Mouse (Mus musculus): ENCODE data around the gene Cdk14.

The Cdk14 gene

DNA sequence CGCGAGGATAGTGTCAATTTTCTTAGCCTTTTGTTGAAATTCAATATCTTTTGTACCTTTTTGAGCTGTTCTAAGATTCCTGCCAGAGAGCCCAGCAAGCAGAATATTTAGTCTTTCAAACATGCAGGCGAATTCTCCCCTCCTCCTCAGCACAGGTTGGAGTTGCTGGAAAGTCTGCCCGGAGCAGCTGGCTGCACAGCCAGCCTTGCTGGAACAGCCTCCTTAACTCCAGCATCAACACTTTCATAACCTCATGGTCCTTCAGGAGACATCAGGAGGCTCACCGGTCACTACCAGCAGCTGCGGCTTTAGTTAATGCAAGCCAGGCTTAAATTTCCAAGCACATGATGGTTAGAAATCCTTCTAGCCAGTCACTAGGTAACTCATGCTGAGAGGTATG, 105.8 kb downstream of the Cdk14 start:
- DNase-seq (ENCODE audit: low read depth, low spot score) = no peak

DNA sequence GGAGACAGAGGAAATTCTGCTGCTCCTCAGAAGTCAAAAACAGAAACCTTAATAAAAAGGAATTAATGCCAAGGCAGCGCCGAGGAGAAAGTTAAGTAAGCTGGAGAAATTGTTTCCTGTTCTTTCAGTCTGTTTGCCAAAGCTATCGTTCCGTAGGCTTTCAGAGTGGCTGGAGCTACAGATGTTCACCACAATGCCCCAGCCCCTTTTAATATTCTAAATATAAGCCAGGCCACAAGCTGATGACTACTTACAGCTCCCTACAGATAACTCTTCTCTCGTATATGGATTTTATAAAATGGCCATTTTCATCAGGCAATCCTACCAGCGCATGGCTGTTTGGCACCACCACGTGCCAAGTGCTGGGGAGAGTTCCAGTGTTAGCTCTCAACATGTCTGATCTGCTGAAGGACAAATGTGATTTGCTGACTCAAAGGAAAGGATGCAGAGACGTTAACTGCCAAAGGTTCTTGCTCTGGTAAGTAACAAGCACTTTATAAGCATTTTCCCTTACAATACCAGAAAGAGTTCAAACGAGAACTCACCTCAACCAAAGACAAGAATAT, 106.8 kb downstream of the Cdk14 start:
- no peak for DNase-seq (ENCODE audit: low read depth, low spot score)

DNA sequence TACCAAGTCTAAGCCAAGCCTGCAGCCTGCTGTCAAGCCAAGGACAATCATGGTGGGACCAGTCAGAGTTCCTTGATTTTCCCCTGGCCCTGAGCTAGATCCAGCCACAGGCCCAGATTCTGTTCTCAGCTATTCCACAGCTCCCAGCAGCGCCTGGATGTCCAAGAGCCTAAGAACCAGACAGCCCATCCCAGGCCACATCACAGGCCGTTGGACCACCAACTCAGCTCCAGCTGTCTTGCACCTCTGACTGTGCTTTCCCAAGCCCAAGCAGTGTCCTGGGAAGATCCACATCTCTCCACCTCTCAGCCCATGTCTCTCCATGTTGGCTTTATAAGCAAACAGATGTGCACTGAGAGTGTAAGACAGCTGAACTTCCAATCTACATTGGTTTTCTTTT, 114.8 kb downstream of the Cdk14 start:
- no peak for DNase-seq (ENCODE audit: low read depth, low spot score)

DNA sequence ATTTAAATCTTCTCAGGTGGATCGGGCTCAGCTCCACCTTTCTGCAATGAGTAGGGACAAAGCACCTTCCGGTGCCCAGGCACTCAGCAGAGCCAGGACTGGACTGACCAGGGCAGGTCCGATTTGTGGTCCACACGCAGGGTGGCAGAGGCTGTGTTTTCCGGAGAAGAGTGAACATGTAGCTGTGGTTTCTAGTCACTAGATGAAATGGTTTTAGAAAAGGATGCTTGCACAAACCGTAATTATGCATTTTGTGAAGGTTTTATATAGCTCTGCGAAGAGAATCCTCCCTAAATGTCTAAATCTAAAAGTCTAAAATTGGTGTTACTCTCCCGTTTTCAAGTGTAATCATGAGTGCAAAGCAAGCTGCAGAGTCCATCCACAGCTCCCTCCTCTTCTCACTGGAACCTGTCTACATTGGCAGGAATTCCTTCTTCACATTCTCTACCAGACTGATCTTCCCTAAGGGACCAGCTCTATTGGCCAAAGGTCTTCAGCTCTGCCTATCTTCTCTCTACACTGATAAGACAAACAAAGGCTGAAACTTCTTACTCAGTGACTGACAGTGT, 116.9 kb downstream of the Cdk14 start:
- no peak for DNase-seq (ENCODE audit: low read depth, low spot score)

DNA sequence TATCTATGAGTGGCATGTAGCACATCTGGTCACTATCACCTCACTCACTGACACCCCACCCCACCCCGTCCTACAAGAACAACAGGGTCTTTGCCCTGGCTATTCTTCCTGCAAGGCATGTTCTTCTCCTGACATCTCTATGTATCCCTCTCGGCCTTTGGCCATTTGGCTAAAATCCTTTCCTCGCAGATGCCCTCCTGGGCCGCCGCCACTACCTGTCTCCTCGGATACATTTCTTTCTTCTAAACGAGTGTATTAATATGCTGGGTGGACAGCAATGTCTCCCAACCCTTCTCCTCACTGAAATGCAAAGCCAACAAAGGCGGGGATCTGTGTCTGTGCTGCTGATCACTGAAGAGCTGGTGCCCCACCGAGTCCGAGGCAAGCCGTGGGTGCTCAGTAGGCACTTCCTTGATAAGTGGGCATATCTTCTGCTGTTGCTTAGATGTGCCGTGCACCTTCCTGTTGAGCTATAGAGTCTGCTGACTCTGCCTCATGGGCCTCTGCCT, 118.5 kb downstream of the Cdk14 start:
- no peak for DNase-seq (ENCODE audit: low read depth, low spot score)

DNA sequence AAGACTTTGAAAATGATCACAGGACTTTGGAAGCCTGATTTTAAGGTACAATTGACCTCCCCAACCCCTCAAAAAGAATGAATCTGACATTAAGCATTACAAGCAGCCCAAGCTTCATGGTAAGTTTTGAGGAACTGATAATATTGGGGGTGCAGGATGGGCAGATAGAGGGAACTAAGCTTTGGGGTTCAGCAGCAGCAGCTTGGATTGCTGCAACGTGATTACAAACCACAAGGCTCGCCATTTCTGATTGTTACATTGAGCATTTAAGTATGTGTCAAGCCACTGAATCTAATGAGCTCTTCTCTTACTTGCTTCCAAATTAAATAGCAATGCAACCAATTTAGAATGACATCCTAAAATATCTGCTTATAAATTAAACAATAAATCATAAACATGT, 119.1 kb downstream of the Cdk14 start:
- no peak for DNase-seq (ENCODE audit: low read depth, low spot score)

DNA sequence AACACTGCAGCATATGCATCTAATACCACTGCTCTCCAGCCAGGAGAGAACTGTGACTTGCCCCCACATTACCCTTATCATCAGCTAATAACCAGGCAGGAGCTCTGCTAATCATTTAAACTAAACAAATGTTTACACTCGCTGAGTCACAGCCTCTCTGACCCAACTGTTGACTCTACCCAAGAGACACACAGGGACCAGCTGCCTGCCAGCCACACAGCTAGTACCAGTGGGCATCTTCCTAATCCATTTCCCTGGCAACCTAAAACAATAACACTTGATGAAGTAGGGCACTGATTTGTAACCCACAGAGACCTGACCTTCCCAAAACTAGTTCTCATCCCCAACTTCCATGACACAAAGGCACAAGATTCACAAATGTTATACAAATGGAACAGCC, 119.8 kb downstream of the Cdk14 start:
- no peak for DNase-seq (ENCODE audit: low read depth, low spot score)

DNA sequence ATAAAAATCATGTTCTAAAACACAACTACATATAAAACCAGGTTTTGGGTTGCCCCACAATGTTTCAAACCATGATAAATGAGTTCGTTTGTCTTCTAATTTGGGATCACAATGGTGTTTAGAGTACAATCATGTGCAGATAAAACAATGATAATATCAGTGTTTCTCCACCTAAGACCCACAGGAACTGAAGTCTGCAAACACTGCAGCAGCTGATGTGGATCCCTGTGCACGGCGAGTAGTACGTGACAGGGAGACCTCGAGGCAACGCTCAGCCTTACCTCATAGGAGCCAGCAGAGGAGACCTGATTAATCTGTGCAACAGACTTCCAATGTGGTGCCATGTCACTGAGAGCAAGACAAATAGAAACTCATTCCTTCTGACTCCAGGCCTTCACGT, 122.9 kb downstream of the Cdk14 start:
- no peak for DNase-seq (ENCODE audit: low read depth, low spot score)

DNA sequence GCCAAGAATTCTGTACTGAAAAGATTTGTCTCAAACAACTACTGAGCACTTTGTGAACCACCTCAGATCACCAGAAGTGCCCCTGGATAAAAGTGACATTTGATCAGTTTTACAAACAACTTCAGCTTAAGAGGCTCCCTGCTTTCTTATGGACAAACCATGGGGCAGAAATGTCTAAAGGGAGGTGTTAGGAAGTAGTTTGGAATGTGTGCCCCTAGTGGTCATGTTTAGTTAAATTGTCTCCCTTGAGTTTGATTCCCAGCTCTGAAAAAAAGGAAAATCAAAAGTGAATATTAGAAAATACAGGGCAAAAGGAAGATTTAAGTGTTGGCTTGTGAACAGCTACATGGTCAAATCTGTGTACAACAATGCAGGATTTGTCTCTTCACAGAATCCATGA, 123.3 kb downstream of the Cdk14 start:
- peak; percentile 41 for DNase-seq (ENCODE audit: low read depth, low spot score)

DNA sequence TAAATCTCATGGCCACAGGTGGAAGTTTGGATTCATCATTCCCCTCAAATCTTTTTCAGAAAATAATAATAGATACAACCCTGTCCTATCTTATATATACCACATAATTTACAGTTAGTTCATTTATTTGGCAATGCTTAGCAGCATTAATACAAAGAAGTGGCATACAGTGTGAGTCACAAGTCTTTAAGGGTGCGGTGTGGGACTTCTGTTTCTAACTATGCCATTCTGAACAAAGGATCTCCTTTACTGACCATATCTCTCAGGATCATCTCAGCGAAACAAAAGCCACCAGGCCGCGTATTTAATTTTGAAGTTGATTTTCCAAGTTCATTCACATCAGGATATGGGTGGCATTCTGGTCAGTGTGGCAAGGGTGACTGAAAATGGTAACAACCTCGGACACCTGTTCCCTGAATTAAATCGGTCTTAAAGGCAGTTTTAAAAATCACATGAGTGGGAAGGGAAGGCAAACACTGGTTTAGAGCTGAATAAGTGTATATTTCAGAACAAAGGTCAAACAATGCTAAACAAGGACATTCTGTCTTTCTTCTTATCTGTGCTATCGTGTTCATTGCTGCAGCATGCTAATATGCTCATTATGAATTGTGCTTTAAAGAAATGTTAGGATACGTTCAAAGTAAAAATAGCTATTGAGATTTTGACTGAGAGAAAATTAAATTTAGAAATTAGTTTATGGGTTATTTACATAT, 127.1 kb downstream of the Cdk14 start:
- no peak for DNase-seq (ENCODE audit: low read depth, low spot score)

DNA sequence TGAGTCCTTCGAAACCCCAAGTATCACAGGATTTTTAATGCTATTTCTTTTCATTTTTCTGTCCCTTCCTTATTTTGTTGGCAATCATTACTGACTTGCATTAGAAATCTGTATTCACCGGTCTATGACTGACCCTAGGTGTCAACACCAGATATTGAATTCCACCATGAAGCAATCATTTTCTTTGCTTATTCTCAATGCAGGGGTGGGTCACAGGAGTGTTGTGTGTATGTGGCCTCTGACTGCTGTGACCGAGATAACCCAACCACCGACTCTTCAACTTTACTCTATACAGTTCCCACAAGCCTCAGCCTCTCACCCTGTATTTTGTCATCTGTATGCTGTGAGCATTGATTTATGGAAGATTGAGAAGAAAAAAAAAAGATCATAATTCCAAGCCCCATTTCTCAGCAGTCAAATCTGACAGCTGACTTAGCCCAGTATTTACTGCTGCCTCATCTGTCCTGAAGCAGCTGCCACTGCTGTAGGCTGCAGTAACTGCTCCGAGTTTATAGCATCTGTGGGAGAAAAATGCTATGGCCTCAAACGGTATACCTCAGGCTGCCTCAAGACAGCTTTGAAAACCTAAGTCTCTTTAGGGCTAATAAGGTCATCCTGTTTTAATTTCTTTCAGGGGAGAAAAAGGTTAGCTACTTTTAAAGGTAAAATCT, 128.7 kb downstream of the Cdk14 start:
- DNase-seq (ENCODE audit: low read depth, low spot score) = no peak

DNA sequence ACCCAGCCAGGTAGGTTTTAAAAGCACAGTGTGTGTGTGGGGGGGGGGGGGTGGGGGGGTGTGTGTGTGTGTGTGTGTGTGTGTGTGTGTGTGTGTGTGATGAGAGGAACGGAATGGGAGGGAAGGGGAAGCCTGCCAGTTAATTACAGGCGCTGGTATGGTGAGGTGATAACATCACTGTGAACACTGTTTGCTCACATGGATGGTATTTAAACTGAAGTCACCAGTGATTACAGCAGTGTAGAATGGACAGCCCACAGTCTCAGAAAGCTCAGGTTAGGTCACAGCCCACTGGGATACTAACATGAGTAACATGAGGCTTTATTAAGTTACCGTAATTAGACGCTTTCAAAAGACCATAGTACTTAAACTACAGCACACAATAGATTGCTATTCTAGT, 129.4 kb downstream of the Cdk14 start:
- no peak for DNase-seq (ENCODE audit: low read depth, low spot score)

DNA sequence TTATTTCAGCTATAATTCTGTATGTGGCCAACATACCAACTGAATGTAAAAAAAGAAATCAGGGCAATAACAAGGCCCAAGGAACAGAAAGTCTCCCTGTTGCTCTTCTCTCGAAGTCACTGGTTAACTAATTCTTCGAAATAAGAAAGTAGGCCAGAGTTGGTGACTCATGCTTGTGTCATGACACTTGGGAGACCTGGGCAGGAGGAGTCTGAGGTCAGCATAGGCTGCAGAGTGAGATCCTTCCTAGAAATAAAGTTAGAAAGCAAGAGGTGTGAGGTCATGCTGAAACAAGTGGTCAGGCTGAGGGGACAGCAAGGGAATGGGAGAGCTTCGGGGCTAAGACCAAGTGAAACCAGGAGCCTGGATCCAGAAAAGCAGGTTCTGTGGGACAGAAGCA, 134.2 kb downstream of the Cdk14 start:
- peak; percentile 81 for DNase-seq (ENCODE audit: low read depth, low spot score)

DNA sequence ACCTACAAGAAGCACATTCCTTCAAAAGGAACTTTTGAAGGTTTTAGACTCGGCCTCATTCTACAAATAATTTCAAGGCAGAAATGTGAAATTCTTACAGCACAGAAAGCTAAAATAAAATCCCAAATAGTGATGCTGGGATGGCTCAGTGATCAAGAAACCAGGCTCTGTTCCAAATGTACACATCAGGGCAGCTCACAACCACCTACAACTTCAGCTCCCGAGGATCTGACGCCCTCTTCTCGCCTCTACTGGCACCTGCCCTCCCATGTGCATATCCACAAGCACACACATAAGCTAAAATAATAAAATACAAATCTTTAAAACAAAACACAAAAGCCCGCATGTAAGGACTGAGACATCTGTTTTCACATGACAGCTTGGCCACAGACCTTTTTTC, 135.6 kb downstream of the Cdk14 start:
- no peak for DNase-seq (ENCODE audit: low read depth, low spot score)

DNA sequence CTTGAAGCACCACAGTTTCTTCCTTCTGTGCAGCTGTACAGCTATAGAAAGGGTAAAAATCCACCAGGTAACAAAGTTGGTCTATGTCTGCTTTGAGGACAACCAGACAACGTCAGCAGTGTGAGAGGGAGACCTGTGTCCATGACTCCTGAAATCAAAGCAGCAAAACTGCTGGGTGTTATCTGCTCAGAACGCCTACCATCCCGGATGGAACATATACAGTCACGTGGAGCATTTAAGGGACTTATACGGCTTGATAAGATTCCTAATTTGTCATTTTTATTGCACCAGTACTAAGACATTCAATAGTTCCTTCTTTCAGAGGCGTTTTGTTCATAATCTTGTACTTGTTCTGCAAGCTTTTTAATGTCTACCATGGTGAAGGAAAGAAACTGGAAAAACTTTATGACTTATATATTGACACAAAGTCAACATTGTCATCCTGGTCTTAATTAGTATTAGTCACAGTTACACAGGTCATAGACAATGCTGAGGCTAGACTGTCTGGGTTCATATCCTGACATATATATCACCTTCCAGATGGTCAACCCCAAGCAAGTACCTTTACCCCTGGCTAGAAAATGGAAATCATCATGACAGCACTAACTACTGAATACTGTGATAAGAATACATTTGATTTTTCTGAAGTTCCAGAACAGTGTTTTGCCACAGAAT, 136.2 kb downstream of the Cdk14 start:
- DNase-seq (ENCODE audit: low read depth, low spot score) = no peak

DNA sequence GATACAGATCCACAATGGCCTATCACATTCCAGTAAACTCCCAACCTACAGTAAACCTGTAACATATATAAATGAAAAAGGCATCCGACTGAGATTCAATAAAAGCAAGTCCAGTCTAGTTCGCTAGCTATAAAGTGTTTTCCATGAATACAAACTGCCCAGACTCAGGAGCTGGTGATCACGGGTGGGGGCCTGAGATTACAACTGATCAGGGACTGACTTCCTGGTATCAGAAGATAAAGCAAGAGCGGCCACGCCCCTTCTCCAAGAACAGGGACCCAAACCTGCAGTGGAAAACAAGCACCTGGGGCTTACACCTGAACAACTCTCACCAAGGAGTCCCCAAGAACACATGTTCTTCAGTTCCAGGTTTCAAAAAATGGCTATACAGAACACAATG, 137.7 kb downstream of the Cdk14 start:
- DNase-seq (ENCODE audit: low read depth, low spot score) = no peak

DNA sequence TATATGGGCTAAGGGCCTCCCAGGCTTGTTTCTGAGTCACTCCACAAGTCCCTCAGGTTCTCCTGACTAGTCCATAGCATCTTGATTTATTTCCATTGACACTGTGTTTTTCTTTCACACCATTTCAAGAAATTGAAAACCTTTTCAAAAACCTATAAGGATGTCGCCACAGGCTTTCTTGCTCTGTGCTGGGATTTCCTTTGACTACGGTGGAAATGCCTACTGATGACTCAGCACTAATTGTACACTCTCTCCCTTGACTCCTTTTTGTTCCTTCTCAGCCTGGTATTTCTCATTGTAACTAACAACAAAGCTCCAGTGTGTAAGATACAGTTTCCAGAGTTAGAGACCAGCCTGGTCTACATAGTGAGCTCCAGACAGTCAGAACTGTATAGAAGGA, 144.8 kb downstream of the Cdk14 start:
- peak; percentile 74 for DNase-seq (ENCODE audit: low read depth, low spot score)

DNA sequence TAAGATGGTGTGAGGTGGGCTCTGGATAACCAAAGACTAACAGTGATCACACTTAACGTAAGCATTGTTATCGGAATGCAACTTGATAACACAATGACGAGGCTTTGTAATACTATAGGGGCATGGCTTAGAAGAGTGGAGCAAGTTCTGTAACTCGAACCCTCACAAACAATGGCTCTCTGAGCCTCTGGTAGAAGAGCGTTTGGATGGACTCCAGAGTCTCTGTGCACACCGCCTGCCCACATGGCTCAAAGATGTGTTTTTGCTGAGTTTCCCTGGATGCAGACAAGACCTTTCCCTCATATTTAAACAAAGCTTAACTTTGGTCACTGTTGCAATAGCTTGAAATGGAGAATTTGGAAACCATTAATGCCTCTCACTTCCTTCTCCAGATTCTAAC, 145.8 kb downstream of the Cdk14 start:
- peak; percentile 60 for DNase-seq (ENCODE audit: low read depth, low spot score)

DNA sequence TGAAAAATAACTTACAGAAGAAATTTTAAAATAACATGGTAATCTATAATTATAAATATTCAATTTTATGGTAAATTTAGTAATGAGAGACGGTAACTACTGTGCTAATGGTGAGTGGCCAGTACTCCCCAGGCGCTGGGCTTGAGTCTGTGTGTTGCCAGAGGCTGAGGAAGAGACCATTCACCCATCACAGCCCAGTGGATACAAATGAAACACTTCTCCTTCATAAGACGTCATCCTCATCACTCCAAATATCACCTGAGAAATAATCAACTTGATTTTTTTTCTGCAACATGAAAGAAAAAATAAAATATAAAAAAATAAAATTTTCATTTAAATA, 153.4 kb downstream of the Cdk14 start:
- DNase-seq (ENCODE audit: low read depth, low spot score) = no peak

DNA sequence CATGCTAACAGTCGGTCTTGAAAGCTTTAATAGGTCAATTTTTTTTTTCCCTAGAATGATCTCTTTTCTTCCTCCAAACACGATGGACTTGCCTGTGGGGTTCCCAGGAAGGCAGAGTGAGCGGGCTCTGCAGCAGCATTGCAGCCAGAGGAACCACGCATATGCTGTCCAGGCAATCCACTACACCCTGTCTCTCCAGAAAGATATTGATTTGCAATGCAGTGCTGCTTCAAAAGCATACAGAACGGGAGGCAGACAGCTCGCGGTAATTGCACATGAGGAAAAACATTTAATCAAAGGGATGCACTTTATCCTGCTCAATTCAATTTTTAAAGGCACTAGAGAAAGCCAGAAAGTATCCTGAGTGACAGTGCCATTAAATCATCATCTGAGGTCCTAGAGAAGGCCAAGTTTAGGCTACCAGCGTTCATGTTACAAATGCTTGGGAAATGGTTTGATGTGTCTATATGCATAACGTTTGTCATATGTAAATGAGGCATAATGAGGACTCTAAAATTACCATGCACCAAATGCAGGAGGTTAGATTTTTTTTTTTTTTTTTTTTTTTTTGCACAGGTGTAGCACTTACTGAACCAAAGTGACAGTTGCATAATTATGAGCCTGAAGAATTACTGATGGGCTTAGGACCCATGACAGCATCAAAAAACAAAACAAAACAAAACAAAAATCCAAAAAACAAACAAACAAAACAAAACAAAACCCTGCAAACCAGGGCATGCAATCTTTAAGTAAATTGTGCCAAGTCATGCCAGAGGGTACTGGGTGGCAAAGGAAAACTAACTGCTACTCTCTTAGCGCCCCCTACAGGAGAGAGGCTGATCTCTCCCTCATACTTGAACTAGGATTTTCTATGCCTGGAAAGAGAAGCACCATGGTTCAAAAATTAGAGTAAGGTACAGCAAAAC, 154.0 kb downstream of the Cdk14 start:
- peak; percentile 92 for DNase-seq (ENCODE audit: low read depth, low spot score)

DNA sequence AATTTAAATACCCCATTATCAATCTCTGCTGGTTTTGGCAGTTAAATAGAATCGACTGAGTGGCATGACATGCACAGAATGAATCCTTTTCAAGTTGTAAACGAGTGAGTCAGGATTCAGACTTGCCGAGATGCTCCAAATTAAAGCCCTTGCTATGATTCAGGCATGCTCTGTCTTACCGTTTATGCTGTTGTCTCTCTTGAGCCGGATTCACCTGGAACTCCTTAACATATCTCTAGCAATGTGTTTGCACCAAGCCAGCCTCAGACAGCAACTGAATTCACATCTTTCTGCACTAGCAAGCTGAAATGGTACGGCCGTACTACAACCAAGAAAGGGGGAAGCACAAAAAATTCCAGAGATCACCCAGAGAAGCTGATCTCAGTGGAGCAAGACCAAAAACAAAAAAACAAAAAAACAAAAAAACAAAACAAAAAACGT, 154.7 kb downstream of the Cdk14 start:
- DNase-seq (ENCODE audit: low read depth, low spot score) = peak; percentile 77

All from 3T3-L1 (cell line).